Mouse (Mus musculus) lung, adult 2 months (tissue): ENCODE measurements at regions not wholly inside any gene's neighbourhood (a gene's known extent, or its start where the extent isn't known, plus 50 kb on each side); places are given as distances from the start of the nearest gene placed in this dataset.

Experiments used
- CTCF ChIP-seq: fragments of 200-500 bp; IDR thresholded peaks from 2 replicates; pipeline ENCODE4 v1.5.1; 2011; ENCODE audit warnings: mild to moderate bottlenecking, low read length, control low read depth; ENCODE audit not compliant: insufficient read depth
- POLR2A ChIP-seq: fragments of 200-500 bp; IDR thresholded peaks from 2 replicates; pipeline ENCODE4 v1.6.1; 2011; ENCODE audit warnings: low read depth, mild to moderate bottlenecking, control low read depth, low read length, borderline replicate concordance; ENCODE audit errors: extremely low read depth

DNA sequence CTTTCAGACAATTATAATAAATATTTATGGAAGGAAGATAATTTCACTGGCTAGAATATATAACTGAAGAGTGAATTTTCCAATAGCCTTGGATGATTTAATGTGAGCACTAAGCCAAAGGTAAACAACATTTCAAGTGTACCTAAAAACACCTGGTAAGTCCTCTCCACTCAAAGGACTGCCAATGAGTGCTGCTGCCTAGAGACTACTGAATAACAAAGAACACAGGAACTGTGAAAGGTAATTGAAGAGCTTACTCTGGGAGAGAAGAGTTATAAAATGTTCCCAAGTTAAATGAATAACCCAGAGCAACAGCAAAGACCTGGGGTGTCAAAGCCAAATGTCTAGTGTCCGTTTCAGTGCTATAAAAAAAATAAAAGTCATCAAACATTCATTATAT lies 139.5 kb upstream of the Fam83b start:
- no peak for TF ChIP-seq CTCF
- no peak for TF ChIP-seq POLR2A
